Mouse (Mus musculus) embryonic stem cell, embryonic (primary cell): ENCODE results near the gene Them4.

Source experiments
- CTCF ChIA-PET, 4 experiments: fragments of 300-600 bp in 2 of 4; fragments of 350-600 bp in 2 of 4; sonication (Branson Sonifier 250); formaldehyde crosslinking; loops; one replicate each; lab custom pipeline; 2022; ENCODE audit warnings: inconsistent platforms in 2 of 4; lab: Charles Lee
- POLR2A ChIA-PET, 4 experiments: fragments of 300-600 bp in 2 of 4; fragments of 350-600 bp in 2 of 4; sonication (Branson Sonifier 250); formaldehyde crosslinking; loops; one replicate each; lab custom pipeline; 2022; ENCODE audit warnings: antibody characterized with exemption in 4 of 4, inconsistent platforms in 1 of 4; lab: Charles Lee

Gene Them4

GRCm38 (mm10) chr3:94379831-94380510 is 70.1 kb downstream of the Them4 start:
- ChIA-PET POLR2A (interaction anchor here in 2 of 4 experiments (1.2 to 1.6 kb wide), 2 partner anchors 8 to 21 kb away, joined by 3 read pairs; no protein-coding TSS in a partner anchor), CTCF (interaction anchor here in 1 of 4 experiments (1.3 kb wide), 1 partner anchor 13 kb away, joined by 3 read pairs; no protein-coding TSS in a partner anchor)
